Mouse (Mus musculus) adrenal gland, postnatal 14 days (tissue): Measurements from ENCODE around the gene Ttyh3. TPM values are rescaled to one million over a fixed set of nuclear protein-coding genes. Genes with fewer than 3 reads are reported as not detected.

ENCODE experiments used
- DNase-seq: peaks from one replicate; pipeline ENCODE4 v3.0.0; 2021; ENCODE audit warnings: mixed read lengths
- total RNA-seq: library from RNA; stranded (reverse); gene quantifications from 2 replicates; pipeline ENCODE4 v1.2.3, GENCODE M21; 2021

Gene Ttyh3
- total RNA-seq, 1 experiment from 2014 or later: 83.6 TPM

DNA sequence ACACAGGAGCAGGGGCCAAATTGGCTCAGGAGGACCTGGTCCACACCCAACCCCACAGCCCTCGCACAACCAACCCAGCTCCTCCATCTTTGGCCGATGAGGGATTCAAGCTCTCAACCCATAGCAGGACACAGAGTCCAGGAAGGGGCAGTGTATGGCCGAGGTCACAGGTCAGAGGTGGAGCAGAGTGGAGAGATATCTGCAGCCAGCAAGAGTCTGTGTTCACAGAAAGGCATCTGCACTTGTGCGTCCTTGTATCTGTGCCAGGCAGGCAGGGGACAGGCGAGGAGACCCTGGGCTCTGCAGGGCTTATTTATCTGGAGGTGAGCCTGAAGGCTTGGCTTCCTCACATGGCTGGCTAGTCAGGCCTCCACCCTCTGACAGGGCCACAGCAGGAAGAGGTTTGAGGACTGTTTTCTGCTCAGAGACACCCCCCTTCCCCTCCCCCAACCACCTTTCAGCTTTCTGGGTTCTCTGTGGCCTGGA lies 73.4 kb downstream of the Ttyh3 start:
- peak; percentile 40 for DNase-seq

DNA sequence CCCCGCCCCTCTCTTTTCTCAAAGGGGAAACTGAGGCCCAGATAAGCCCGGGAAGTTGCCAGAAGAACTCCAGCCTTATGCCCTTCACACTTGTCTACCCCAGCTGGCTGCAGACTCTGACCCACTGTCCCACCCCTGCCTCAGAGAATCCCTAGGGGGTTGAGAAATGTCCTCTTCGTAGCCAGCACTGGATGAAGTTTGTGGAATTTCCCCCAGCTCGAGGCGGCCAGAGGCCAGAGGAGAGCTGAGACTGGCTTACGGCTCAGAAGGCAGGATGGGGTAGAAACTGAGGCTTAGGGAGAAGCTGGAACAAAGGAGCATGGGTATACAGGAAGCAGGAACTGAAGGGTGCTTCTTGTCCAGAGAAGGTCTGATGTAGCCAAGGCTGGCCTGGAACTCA lies 76.2 kb downstream of the Ttyh3 start:
- DNase-seq: peak; percentile 62

DNA sequence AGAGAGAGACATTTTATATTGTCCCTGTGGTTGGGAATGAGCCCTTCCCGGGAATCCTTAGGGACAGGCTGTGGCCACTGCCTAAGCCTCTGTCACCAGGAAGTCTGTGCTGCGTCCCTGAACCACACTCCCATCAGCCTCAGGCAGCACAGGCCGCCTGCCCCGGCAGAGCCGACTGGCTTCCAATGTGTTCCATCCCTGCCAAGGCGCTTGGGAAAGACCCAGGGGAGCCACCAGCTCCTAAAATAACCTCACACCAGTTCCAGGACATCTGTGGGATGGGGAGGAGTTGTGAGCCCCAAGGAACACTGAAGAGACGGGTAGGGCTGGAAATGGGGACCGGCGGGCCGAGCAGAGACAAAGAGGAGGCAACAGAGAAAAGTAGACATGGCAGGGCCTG lies 77.2 kb downstream of the Ttyh3 start:
- DNase-seq: peak; percentile 80

DNA sequence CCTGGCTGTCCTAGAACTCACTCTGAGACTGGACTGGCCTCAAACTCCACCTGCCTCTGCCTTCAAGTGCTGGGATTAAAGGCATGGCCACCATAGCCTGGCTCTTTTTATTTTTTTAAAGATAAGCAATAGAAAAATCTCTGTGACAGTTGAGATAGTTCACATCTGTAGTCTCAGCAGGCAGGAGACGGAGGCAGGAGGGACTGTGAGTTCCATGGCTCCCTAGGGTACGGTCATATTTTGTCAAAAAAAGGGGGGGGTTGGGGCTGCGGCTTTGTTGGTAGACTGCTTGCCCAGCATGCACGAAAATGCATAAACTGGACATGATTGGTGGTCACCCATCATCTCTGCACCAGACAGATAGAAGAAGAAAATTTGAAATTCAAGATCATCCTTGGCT lies 77.6 kb downstream of the Ttyh3 start:
- no peak for DNase-seq

Other genes starting within 250 kb of the Ttyh3 start
- 154 and 167 TPM in 2 replicates for gene Eif3b, start 229.7 kb downstream of the Ttyh3 start, total RNA-seq
- not detected in 2 replicates for gene Gm4869, start 203.4 kb downstream of the Ttyh3 start, total RNA-seq
- gene Chst12, start 143.5 kb downstream of the Ttyh3 start, total RNA-seq: 8.3 and 12.9 TPM in 2 replicates
- gene Grifin, start 84.0 kb downstream of the Ttyh3 start, total RNA-seq: not detected in 2 replicates
- 13.7 and 26.8 TPM in 2 replicates for gene Lfng, start 41.7 kb downstream of the Ttyh3 start, total RNA-seq
- gene Iqce, start 53.3 kb upstream of the Ttyh3 start, total RNA-seq: 19.0 and 22.7 TPM in 2 replicates
- 16.8 and 19.6 TPM in 2 replicates for gene Brat1, start 56.0 kb upstream of the Ttyh3 start, total RNA-seq
- 0.53 and 0.85 TPM in 2 replicates for gene Amz1, start 75.1 kb upstream of the Ttyh3 start, total RNA-seq
- 114 and 117 TPM in 2 replicates for gene Gna12, start 181.4 kb upstream of the Ttyh3 start, total RNA-seq